Mouse (Mus musculus) lung, postnatal 0 days (tissue): ENCODE measurements around the gene Tbc1d30.

Experiments used
- CTCF ChIP-seq: IDR thresholded peaks from 2 replicates; pipeline ENCODE4 v1.5.1; 2016; ENCODE audit warnings: antibody characterized with exemption, mild to moderate bottlenecking
- EP300 ChIP-seq: IDR thresholded peaks from 2 replicates; pipeline ENCODE4 v1.6.1; 2016; ENCODE audit warnings: antibody characterized with exemption, mild to moderate bottlenecking, control low read depth

- TF ChIP-seq CTCF = peak; percentile 30; the same call in 1 of the 2 replicates
- no peak for TF ChIP-seq EP300
Observed at GRCm38 (mm10) chr10:121379387-121379786, 28.3 kb upstream of the Tbc1d30 start.
